Mouse (Mus musculus) embryonic facial prominence, embryonic 14.5 days (tissue): ENCODE measurements around the gene Dmd. TPM values are rescaled to one million over a fixed set of nuclear protein-coding genes. Genes with fewer than 3 reads are reported as not detected.

Experiments
- ATAC-seq: fragments of 200-750 bp; cut with Nextera tagmentation; 2 replicates; pipeline ENCODE4 v1.8.0; 2017; ENCODE audit warnings: low read depth, moderate number of reproducible peaks, moderate TSS enrichment
- DNase-seq: peaks from one replicate; pipeline ENCODE4 v3.0.0-alpha.2; 2015; ENCODE audit warnings: low spot score
- H3K27ac ChIP-seq: fragments of 300-500 bp; sonication (generic); replicated peaks from 2 replicates; pipeline ENCODE4 v1.5.1; 2014; ENCODE audit warnings: low read depth, mild to moderate bottlenecking, low read length, moderate library complexity
- H3K27me3 ChIP-seq: fragments of 300-500 bp; sonication (generic); replicated peaks from 2 replicates; pipeline ENCODE4 v1.6.1; 2014; ENCODE audit warnings: low read length; ENCODE audit not compliant: control insufficient read depth, insufficient read depth
- H3K36me3 ChIP-seq: fragments of 300-500 bp; sonication (generic); 2 replicates; pipeline ENCODE4 v1.6.1; 2014; ENCODE audit warnings: low read length, mixed read lengths; ENCODE audit not compliant: control insufficient read depth, insufficient read depth
- H3K4me1 ChIP-seq: fragments of 300-500 bp; sonication (generic); 2 replicates; pipeline ENCODE4 v1.6.1; 2014; ENCODE audit warnings: antibody characterized with exemption, low read length; ENCODE audit not compliant: control insufficient read depth, insufficient read depth
- H3K4me2 ChIP-seq: fragments of 300-500 bp; sonication (generic); 2 replicates; pipeline ENCODE4 v1.6.1; 2014; ENCODE audit warnings: low read depth, mild to moderate bottlenecking, low read length, moderate library complexity, mixed read lengths
- H3K4me3 ChIP-seq: fragments of 300-500 bp; sonication (generic); 2 replicates; pipeline ENCODE4 v1.5.1; 2014; ENCODE audit warnings: low read depth, mild to moderate bottlenecking, low read length
- H3K9ac ChIP-seq: fragments of 300-500 bp; sonication (generic); 2 replicates; pipeline ENCODE4 v1.6.1; 2014; ENCODE audit warnings: low read depth, mild to moderate bottlenecking, low read length, moderate library complexity, mixed read lengths
- H3K9me3 ChIP-seq: fragments of 300-500 bp; sonication (generic); 2 replicates; pipeline ENCODE4 v1.6.1; 2016; ENCODE audit warnings: low read length; ENCODE audit not compliant: control insufficient read depth
- WGBS: fragments of 180-500 bp; shearing (Covaris S2); extraction: QIAGEN DNeasy Blood & Tissue Kit; methylation state at CpG from one replicate; pipeline ENCODE4 v1.1.7; 2014; 5-methylcytosine and 5-hydroxymethylcytosine counted together
- polyA plus RNA-seq: library from polyadenylated mRNA; unstranded; fragments of >200 nt; fragmentation: Nextera tagmentation; extraction: Ambion mirVana; gene quantifications from 2 replicates; pipeline ENCODE4 v1.2.1, GENCODE M21; 2014

Gene Dmd
- polyA plus RNA-seq, 1 experiment from 2014 or later, result 27.5 TPM

GRCm38 (mm10) chrX:84860012-84860647 is 1911.5 kb downstream of the Dmd start:
- no peak overlapping the region for H3K9ac ChIP-seq
- H3K9me3 ChIP-seq, result no peaks in the 10 kb centered on the region
- H3K4me3 ChIP-seq, result no peak overlapping the region
- H3K27ac ChIP-seq, result no peak overlapping the region
- peak; percentile 85; the same call in 1 of the 2 replicates for ATAC-seq
- WGBS, result 22% methylated on average over 3 of the region's 3 CpGs
- H3K4me2 ChIP-seq, result no peak overlapping the region
- DNase-seq, result peak; percentile 74
- no peaks in the 10 kb centered on the region for H3K4me1 ChIP-seq
- H3K36me3 ChIP-seq, result no peaks in the 10 kb centered on the region
- no peaks in the 10 kb centered on the region; the same call in 1 of the 2 replicates for H3K27me3 ChIP-seq

DNA sequence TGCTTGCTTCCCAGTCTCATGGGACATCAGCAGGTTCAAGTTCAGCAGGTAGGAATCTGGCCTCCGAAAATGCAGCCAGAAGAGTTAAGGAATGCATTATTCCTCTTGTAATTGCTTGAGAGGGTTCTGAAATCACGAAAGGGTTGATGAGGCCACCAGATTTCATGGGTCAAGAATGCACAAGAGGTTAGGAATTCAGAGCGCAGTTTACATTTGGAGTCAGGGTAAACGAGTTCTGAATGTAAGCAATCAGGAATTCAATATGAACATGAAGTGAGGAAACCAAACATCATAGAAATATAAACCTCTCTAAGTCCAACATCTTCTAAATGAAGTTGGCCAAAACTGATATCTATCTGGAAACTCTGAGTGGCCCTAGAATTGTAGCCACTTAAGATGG is 1924.4 kb downstream of the Dmd start:
- no peak for DNase-seq
- WGBS, result 46% methylated on average over 4 of the region's 4 CpGs
- Histone ChIP-seq H3K27ac (no peak overlapping the region), H3K36me3 (no peaks in the 10 kb centered on the region), H3K9ac (no peak overlapping the region), H3K4me1 (no peaks in the 10 kb centered on the region), H3K9me3 (no peaks in the 10 kb centered on the region), H3K27me3 (no peaks in the 10 kb centered on the region), H3K4me2 (no peak overlapping the region), H3K4me3 (no peak overlapping the region)
- ATAC-seq, result no peak

DNA sequence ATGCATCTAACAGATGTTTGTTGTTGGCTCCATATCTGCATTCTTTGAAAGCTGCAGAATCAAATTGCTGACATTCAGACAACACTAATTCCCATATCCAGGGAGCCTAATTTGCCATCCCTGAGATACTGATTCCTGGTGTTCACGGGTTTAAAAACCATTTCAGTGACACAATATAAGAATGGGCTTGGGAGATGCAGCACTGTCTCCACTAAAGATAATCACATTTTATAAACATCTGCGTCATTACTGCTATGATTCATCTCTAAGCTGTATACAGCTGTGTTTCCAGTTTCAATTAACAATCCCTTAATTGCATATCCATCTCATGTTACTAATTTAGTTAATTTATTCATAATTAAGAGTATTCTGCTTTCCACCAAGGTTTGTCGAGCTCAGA is 1929.5 kb downstream of the Dmd start:
- Histone ChIP-seq H3K4me3 (no peak overlapping the region), H3K27ac (no peak overlapping the region), H3K4me1 (no peaks in the 10 kb centered on the region), H3K27me3 (no peaks in the 10 kb centered on the region), H3K36me3 (no peaks in the 10 kb centered on the region), H3K4me2 (no peak overlapping the region), H3K9me3 (no peaks in the 10 kb centered on the region), H3K9ac (no peak overlapping the region)
- ATAC-seq (no peak), DNase-seq (no peak)
- WGBS, result 50% methylated on average over 3 of the region's 3 CpGs

DNA sequence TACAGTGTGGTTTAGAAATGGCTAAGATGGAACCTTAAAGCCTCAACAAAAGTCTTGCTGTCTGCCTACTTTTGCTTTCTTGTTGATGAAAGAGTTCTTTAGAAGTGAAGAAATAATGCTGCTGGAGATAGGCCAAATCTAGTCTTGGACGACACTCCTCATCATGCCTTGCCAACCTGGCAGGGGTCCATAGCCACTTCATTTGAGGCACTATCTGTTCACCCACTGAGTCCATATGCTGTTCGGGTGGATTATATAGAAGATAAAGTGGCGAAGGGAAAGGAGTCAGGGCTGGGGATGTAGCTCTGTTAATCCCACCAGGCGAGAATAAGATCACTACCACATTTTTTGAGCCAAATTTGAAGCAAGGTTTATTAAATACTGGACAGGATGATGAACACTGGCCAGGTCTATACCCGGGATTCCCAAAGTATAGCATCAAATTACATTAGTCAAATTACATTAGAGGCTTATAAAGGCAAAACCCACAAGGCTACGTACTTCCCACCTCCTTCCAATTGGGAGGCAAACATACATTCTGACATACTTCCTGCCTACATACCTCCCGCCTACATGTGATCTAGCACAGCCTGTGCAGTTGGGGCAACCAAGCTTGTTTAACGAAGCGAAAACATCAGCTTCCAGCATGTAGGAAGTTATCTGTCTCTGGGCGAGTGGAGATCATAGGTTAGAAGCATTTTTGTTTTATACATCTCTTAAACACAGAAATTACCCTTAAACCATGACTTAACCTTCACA is 1984.2 kb downstream of the Dmd start:
- DNase-seq (peak; percentile 4), ATAC-seq (no peak)
- 81% methylated on average over 10 of the region's 10 CpGs for WGBS
- no peak overlapping the region for H3K27ac ChIP-seq
- H3K9me3 ChIP-seq, result no peaks in the 10 kb centered on the region
- no peak overlapping the region for H3K4me2 ChIP-seq
- H3K27me3 ChIP-seq, result no peaks in the 10 kb centered on the region
- no peak overlapping the region for H3K4me3 ChIP-seq
- H3K9ac ChIP-seq, result no peak overlapping the region
- H3K4me1 ChIP-seq, result no peaks in the 10 kb centered on the region
- no peaks in the 10 kb centered on the region for H3K36me3 ChIP-seq

GRCm38 (mm10) chrX:84960557-84960956 is 2011.9 kb downstream of the Dmd start:
- no peak overlapping the region for H3K4me2 ChIP-seq
- no peaks in the 10 kb centered on the region for H3K4me1 ChIP-seq
- no peak for DNase-seq
- no peaks in the 10 kb centered on the region for H3K27me3 ChIP-seq
- H3K9me3 ChIP-seq, result no peaks in the 10 kb centered on the region
- no peak overlapping the region for H3K27ac ChIP-seq
- no peaks in the 10 kb centered on the region for H3K36me3 ChIP-seq
- 42% methylated on average over 5 of the region's 5 CpGs for WGBS
- no peak overlapping the region for H3K9ac ChIP-seq
- no peak for ATAC-seq
- no peak overlapping the region for H3K4me3 ChIP-seq

- no peak overlapping the region for H3K4me3 ChIP-seq
- no peaks in the 10 kb centered on the region for H3K4me1 ChIP-seq
- H3K36me3 ChIP-seq, result no peaks in the 10 kb centered on the region
- H3K27me3 ChIP-seq, result no peaks in the 10 kb centered on the region
- H3K4me2 ChIP-seq, result no peak overlapping the region
- H3K9ac ChIP-seq, result no peak overlapping the region
- no peaks in the 10 kb centered on the region for H3K9me3 ChIP-seq
- DNase-seq (no peak), ATAC-seq (no peak)
- WGBS, result 41% methylated on average over 6 of the region's 6 CpGs
- no peak overlapping the region for H3K27ac ChIP-seq
These were observed 2012.3 kb downstream of the Dmd start for GRCm38 (mm10) chrX:84960972-84961371.

DNA sequence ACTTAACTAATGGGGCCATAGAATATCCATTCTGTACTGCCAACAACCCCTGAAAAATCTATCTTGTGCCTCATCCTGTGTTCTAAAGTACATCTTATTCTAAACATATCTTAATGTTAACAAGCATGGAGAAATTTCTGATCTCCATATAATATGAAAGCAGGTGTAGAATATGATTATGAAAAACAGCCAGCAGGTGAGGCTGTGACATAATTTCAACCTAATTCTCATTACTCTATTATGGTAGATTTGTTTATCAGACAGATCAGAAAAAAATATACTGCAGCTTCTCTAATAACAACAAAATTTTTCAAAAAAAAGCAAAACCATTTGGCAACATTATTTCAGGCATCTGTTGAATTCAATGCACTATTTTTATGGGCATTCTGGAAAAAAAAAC is 2059.6 kb downstream of the Dmd start:
- Histone ChIP-seq H3K27ac (no peak overlapping the region), H3K27me3 (no peaks in the 10 kb centered on the region), H3K9me3 (no peaks in the 10 kb centered on the region), H3K4me3 (no peak overlapping the region), H3K36me3 (no peaks in the 10 kb centered on the region), H3K4me2 (no peak overlapping the region), H3K9ac (no peak overlapping the region), H3K4me1 (no peaks in the 10 kb centered on the region)
- ATAC-seq, result no peak
- DNase-seq, result no peak

- no peaks in the 10 kb centered on the region for H3K4me1 ChIP-seq
- DNase-seq, result no peak
- no peaks in the 10 kb centered on the region for H3K9me3 ChIP-seq
- H3K4me3 ChIP-seq, result no peak overlapping the region
- H3K9ac ChIP-seq, result no peak overlapping the region
- H3K27ac ChIP-seq, result no peak overlapping the region
- no peak for ATAC-seq
- H3K4me2 ChIP-seq, result no peak overlapping the region
- 47% methylated on average over 8 of the region's 8 CpGs for WGBS
- H3K36me3 ChIP-seq, result no peaks in the 10 kb centered on the region
- 0 out of 2 replicates have a peak, but pooled peaks cover 3% of the 10 kb centered on the region for H3K27me3 ChIP-seq
These were observed 2092.9 kb downstream of the Dmd start for GRCm38 (mm10) chrX:85041466-85042058.
